Mouse (Mus musculus): ENCODE results near the gene Cdc14b. TPM values are rescaled to one million over a fixed set of nuclear protein-coding genes. Genes with fewer than 3 reads are reported as not detected.

Gene Cdc14b
- 1.6 and 2.5 TPM in 2 replicates for polyA plus RNA-seq (2015; fragmentation: Nextera tagmentation; extraction: Ambion mirVana)

GRCm38 (mm10) chr13:64274879-64275753, at the start of gene Cdc14b:
Gene Cdc14b, minus strand, starts transcription at chr13:64275290.

GRCm38 (mm10) chr13:64312024-64312915, 37.2 kb upstream of the Cdc14b start, which contains the start of gene Aaed1:
Gene Aaed1, minus strand, starts transcription at chr13:64312710.

GRCm38 (mm10) chr13:64161548-64161915, 113.6 kb downstream of the Cdc14b start, which contains the start of gene Habp4:
Gene Habp4, plus strand, starts transcription at chr13:64161824.

GRCm38 (mm10) chr13:64153083-64153682, 121.9 kb downstream of the Cdc14b start, which contains the start of gene Zfp367:
Gene Zfp367, minus strand, starts transcription at chr13:64153202.

Other genes starting within 250 kb of the Cdc14b start
- gene Hsd17b3, start 186.1 kb downstream of the Cdc14b start, polyA plus RNA-seq (2015; fragmentation: Nextera tagmentation; extraction: Ambion mirVana), result not detected in 2 replicates
- gene Slc35d2, start 145.9 kb downstream of the Cdc14b start, polyA plus RNA-seq (2015; fragmentation: Nextera tagmentation; extraction: Ambion mirVana), result 1.7 and 2.3 TPM in 2 replicates
- gene Zfp367, start 122.1 kb downstream of the Cdc14b start, polyA plus RNA-seq (2015; fragmentation: Nextera tagmentation; extraction: Ambion mirVana), result 4.3 and 4.9 TPM in 2 replicates
- gene Habp4, start 113.5 kb downstream of the Cdc14b start, polyA plus RNA-seq (2015; fragmentation: Nextera tagmentation; extraction: Ambion mirVana), result 85.8 and 92.9 TPM in 2 replicates
- gene Aaed1, start 37.4 kb upstream of the Cdc14b start, polyA plus RNA-seq (2015; fragmentation: Nextera tagmentation; extraction: Ambion mirVana), result 15.9 and 23.8 TPM in 2 replicates
- gene Ctsl, start 95.6 kb upstream of the Cdc14b start, polyA plus RNA-seq (2015; fragmentation: Nextera tagmentation; extraction: Ambion mirVana), result 177 and 182 TPM in 2 replicates
- gene Cdk20, start 157.0 kb upstream of the Cdc14b start, polyA plus RNA-seq (2015; fragmentation: Nextera tagmentation; extraction: Ambion mirVana), result 19.1 and 21.3 TPM in 2 replicates
- gene Fam240b, start 222.5 kb upstream of the Cdc14b start, polyA plus RNA-seq (2015; fragmentation: Nextera tagmentation; extraction: Ambion mirVana), result not detected in 2 replicates